Mouse (Mus musculus): ENCODE measurements around the gene Prr13.

Prr13 gene

GRCm38 (mm10) chr15:102459847-102460246 is 1.0 kb downstream of the Prr13 start:
- in situ Hi-C loops (cut with MboI; ENCODE audit: unreplicated experiment in 2 of 2): loop anchor here (5.0 to 10.0 kb wide), 2 partner anchors 55 to 62 kb away; partner anchors contain the start of genes Map3k12 (in 1 of the 2), Npff (in 1 of the 2) and Tarbp2 (in 1 of the 2)

GRCm38 (mm10) chr15:102460409-102460808 is 1.6 kb downstream of the Prr13 start:
- in situ Hi-C loops (cut with MboI; ENCODE audit: unreplicated experiment in 2 of 2): loop anchor here (5.0 to 10.0 kb wide), 2 partner anchors 54 to 62 kb away; partner anchors contain the start of genes Map3k12 (in 1 of the 2), Npff (in 1 of the 2) and Tarbp2 (in 1 of the 2)

GRCm38 (mm10) chr15:102460971-102461370 is 2.1 kb downstream of the Prr13 start:
- in situ Hi-C loops (cut with MboI; ENCODE audit: unreplicated experiment in 2 of 2): loop anchor here (5.0 to 10.0 kb wide), 2 partner anchors 54 to 61 kb away; partner anchors contain the start of genes Map3k12 (in 1 of the 2), Npff (in 1 of the 2) and Tarbp2 (in 1 of the 2)

GRCm38 (mm10) chr15:102461430-102462075 is 2.7 kb downstream of the Prr13 start:
- in situ Hi-C loops (cut with MboI; ENCODE audit: unreplicated experiment in 2 of 2): loop anchor here (5.0 to 10.0 kb wide), 2 partner anchors 53 to 61 kb away; partner anchors contain the start of genes Map3k12 (in 1 of the 2), Npff (in 1 of the 2) and Tarbp2 (in 1 of the 2)

GRCm38 (mm10) chr15:102463666-102464065 is 4.8 kb downstream of the Prr13 start:
- in situ Hi-C loops (cut with MboI; ENCODE audit: unreplicated experiment in 2 of 2): loop anchor here (5.0 to 10.0 kb wide), 2 partner anchors 51 to 59 kb away; partner anchors contain the start of genes Map3k12 (in 1 of the 2), Npff (in 1 of the 2) and Tarbp2 (in 1 of the 2)

- in situ Hi-C loops (cut with MboI; ENCODE audit: unreplicated experiment in 2 of 2): loop anchor here in 1 of 2 experiments (5.0 to 10.0 kb wide), 3 partner anchors 46 to 203 kb away; partner anchors contain the start of genes Atp5g2, Map3k12 and Tarbp2
Measured at GRCm38 (mm10) chr15:102468675-102469370, 10.0 kb downstream of the Prr13 start.

GRCm38 (mm10) chr15:102470183-102470604 is 11.4 kb downstream of the Prr13 start, which contains the start of gene Pcbp2:
Gene Pcbp2, plus strand, starts transcription at chr15:102470539.
- in situ Hi-C loops (cut with MboI; ENCODE audit: unreplicated experiment in 2 of 2): no loop called here

GRCm38 (mm10) chr15:102470605-102471294 is 11.9 kb downstream of the Prr13 start:
- in situ Hi-C loops (cut with MboI; ENCODE audit: unreplicated experiment in 2 of 2): no loop called here

GRCm38 (mm10) chr15:102471295-102471645 is 12.4 kb downstream of the Prr13 start:
- in situ Hi-C loops (cut with MboI; ENCODE audit: unreplicated experiment in 2 of 2): no loop called here

- in situ Hi-C loops (cut with MboI; ENCODE audit: unreplicated experiment in 2 of 2): no loop called here
Measured at GRCm38 (mm10) chr15:102471727-102472126, 12.9 kb downstream of the Prr13 start.

GRCm38 (mm10) chr15:102473246-102473645 is 14.4 kb downstream of the Prr13 start:
- in situ Hi-C loops (cut with MboI; ENCODE audit: unreplicated experiment in 2 of 2): no loop called here

- in situ Hi-C loops (cut with MboI; ENCODE audit: unreplicated experiment in 2 of 2): no loop called here
Measured at GRCm38 (mm10) chr15:102474520-102474919, 15.7 kb downstream of the Prr13 start.

GRCm38 (mm10) chr15:102483136-102483535 is 24.3 kb downstream of the Prr13 start:
- in situ Hi-C loops (cut with MboI; ENCODE audit: unreplicated experiment in 2 of 2): loop anchor here in 1 of 2 experiments (5.0 kb wide), 1 partner anchor 984 kb away; no protein-coding TSS in a partner anchor

- in situ Hi-C loops (cut with MboI; ENCODE audit: unreplicated experiment in 2 of 2): no loop called here
Measured at GRCm38 (mm10) chr15:102485853-102486252, 27.0 kb downstream of the Prr13 start.

GRCm38 (mm10) chr15:102487664-102488063 is 28.8 kb downstream of the Prr13 start:
- in situ Hi-C loops (cut with MboI; ENCODE audit: unreplicated experiment in 2 of 2): no loop called here

GRCm38 (mm10) chr15:102498322-102498721 is 39.5 kb downstream of the Prr13 start:
- in situ Hi-C loops (cut with MboI; ENCODE audit: unreplicated experiment in 2 of 2): no loop called here

- in situ Hi-C loops (cut with MboI; ENCODE audit: unreplicated experiment in 2 of 2): no loop called here
Measured at GRCm38 (mm10) chr15:102499370-102499769, 40.5 kb downstream of the Prr13 start.

GRCm38 (mm10) chr15:102499851-102500250 is 41.0 kb downstream of the Prr13 start:
- in situ Hi-C loops (cut with MboI; ENCODE audit: unreplicated experiment in 2 of 2): no loop called here

- in situ Hi-C loops (cut with MboI; ENCODE audit: unreplicated experiment in 2 of 2): no loop called here
Measured at GRCm38 (mm10) chr15:102500479-102500878, 41.7 kb downstream of the Prr13 start.

- in situ Hi-C loops (cut with MboI; ENCODE audit: unreplicated experiment in 2 of 2): no loop called here
Measured at GRCm38 (mm10) chr15:102501084-102501814, 42.4 kb downstream of the Prr13 start.
